Mouse (Mus musculus): Measurements from ENCODE around the gene Pramef20.
"Not testable (repeated sequence)": the region's sequence is repeated elsewhere in the genome, so short reads cannot be mapped to it uniquely, and the experiment has no call there.

Gene Pramef20

GRCm38 (mm10) chr4:144377911-144378310, at the start of gene Pramef20:
Gene Pramef20 (minus strand): TSS chr4:144377933.
- no peak for DNase-seq (ENCODE audit: low read depth, low spot score)

GRCm38 (mm10) chr4:144424590-144424989, 46.9 kb upstream of the Pramef20 start:
- DNase-seq (ENCODE audit: low read depth, low spot score), result no peak

GRCm38 (mm10) chr4:144420644-144421043, 42.9 kb upstream of the Pramef20 start:
- DNase-seq (ENCODE audit: low read depth, low spot score), result peak; percentile 71

- peak; percentile 65 for DNase-seq (ENCODE audit: low read depth, low spot score)
These were observed 30.6 kb upstream of the Pramef20 start, which contains the start of gene Pramef12 for GRCm38 (mm10) chr4:144408290-144408689. Gene Pramef12 (minus strand): TSS chr4:144408464.

- DNase-seq (ENCODE audit: low read depth, low spot score), result peak; percentile 59
These were observed 28.5 kb upstream of the Pramef20 start for GRCm38 (mm10) chr4:144406261-144406660.

GRCm38 (mm10) chr4:144404456-144405086, 26.8 kb upstream of the Pramef20 start:
- peak; percentile 96 for DNase-seq (ENCODE audit: low read depth, low spot score)

- DNase-seq (ENCODE audit: low read depth, low spot score), result no peak
These were observed 25.0 kb upstream of the Pramef20 start for GRCm38 (mm10) chr4:144402712-144403111.

- DNase-seq (ENCODE audit: low read depth, low spot score), result peak; percentile 24
These were observed 18.6 kb upstream of the Pramef20 start for GRCm38 (mm10) chr4:144396316-144396715.

GRCm38 (mm10) chr4:144357642-144358041, 20.1 kb downstream of the Pramef20 start, which contains the start of gene Gm13119:
Gene Gm13119 (plus strand): TSS chr4:144357942.
- not testable (repeated sequence) for DNase-seq (ENCODE audit: low read depth, low spot score)

GRCm38 (mm10) chr4:144335856-144336255, 41.9 kb downstream of the Pramef20 start:
- peak; percentile 65 for DNase-seq (ENCODE audit: low read depth, low spot score)

- not testable (repeated sequence) for DNase-seq (ENCODE audit: low read depth, low spot score)
These were observed 47.8 kb downstream of the Pramef20 start, which contains the start of gene Gm13128 for GRCm38 (mm10) chr4:144329949-144330348. Gene Gm13128 (plus strand): TSS chr4:144330249.

Measured in ES-CJ7 (cell line).